Mouse (Mus musculus) embryo, embryonic 11 days (tissue): Measurements from ENCODE around the gene Tacc2.
"Not testable (repeated sequence)": the region's sequence is repeated elsewhere in the genome, so short reads cannot be mapped to it uniquely, and the experiment has no call there.

Experiments used
- DNase-seq: peaks from one replicate; pipeline ENCODE4 v3.0.0-alpha.2; 2015

Tacc2 gene

DNA sequence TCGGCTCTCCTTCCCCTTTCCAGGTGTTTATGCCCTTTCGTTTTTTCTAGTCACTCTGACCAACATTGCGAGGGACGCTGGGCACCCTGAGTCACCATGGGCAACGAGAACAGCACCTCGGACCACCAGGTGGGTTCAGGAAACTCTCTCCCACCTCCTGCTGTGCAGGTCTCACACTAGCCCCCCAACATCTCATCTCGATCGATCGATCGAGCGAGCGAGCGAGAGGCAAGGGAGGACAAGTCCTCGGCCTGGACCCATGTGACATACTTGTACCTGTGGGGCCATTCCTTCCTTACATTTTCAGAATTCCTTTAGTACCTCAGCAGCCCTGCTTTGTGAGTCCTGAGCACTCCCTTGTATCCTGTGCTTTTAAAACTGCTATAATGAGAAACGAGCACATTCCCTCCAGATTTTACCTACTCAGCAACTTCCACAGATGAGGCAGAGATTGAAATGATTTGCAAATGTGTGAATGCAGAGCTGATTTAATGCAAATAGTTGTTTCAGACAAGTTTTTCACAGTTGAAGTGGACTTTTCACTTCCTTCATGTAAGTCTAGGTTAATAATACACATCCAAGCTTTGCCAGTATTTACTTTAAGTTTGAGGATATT, at the start of gene Tacc2:
TSS of gene Tacc2 (plus strand) at position 51 of the 616 bp plus-strand sequence.
- no peak for DNase-seq

DNA sequence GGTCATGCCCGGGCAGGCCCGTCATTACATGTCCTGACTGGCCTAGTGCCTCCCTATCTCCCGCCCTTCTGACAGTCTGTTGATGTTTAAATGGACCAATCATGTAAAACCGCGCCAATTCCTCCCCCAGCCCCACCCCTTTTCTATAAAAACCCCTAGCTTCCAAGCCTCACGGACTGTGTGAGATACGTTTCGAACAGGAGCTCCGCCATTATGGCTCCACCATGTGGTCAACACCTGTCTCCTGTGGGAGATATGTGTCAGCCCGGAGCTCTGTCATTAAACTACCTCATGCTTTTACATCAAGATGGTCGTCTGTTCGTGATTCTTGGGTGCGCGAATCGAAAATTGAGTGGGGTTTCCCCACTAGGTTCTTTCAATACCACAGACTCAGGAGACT, 46.1 kb upstream of the Tacc2 start:
- DNase-seq: not testable (repeated sequence)

DNA sequence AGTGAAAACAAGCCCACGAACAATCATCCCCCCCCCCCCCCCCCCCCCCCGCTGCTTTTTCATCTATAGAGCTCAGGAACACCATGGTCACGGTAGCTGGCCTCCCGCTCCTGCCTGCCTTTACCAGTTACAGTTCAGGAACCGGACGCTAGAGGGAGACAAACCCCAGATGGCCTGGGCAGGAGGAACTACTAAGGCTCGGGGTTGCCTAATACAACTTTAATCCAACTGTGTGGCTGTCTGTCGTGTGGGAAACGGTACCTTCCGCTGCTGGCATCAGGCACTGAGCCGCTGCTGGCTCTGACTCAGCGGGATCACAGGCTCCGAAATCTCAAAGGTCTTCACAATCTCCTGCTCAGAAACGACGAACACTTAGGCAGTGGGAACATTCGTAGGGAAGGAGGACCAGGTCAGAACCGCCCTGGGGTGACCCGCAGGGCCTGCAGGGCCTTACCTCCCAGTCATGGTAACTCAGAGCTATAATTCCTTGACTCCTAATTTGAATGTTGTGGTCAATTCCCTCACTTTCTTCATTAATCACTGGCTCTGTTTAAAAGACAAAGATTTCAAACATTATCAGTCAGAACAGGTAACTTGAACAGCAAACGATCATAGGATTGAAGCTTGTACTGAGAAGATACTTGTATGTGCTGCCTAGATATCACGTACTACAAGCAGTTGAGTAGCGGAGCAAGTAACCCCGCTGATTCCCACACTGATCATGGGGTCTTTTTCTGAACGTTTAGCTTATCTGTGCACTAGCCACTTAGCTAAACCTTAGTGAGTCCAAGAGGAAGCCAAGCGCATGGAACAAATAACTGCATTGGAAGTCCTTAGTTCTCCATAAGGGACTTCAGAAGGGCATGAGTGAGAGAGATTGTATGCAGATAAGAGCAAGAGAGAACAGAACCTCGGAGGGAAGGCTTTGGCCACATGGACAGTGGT, 43.6 kb upstream of the Tacc2 start:
- peak; percentile 84 for DNase-seq

- DNase-seq: no peak
Measured at GRCm38 (mm10) chr7:130535174-130535573, 42.1 kb upstream of the Tacc2 start.

- DNase-seq: no peak
Measured at GRCm38 (mm10) chr7:130537068-130537467, 40.2 kb upstream of the Tacc2 start.

DNA sequence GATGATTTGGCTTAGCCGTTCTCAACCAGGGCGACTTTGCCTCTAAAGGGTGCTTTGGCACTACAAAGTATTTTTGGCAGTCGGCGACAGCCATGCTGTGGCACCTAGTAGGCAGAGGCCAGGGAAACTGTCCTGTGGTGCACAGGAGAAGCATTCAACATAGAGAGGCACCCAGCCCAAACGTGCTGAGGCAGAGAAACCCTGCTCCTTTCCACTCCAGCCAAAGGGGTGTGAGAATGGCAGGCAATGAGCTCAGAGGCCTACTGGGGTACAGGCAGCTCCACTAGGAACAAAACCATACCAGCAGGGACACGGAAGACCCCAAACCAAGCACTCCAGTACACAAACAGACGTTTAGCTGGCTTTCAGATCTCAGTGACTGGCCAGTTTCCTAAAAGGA, 37.1 kb upstream of the Tacc2 start:
- DNase-seq: no peak

DNA sequence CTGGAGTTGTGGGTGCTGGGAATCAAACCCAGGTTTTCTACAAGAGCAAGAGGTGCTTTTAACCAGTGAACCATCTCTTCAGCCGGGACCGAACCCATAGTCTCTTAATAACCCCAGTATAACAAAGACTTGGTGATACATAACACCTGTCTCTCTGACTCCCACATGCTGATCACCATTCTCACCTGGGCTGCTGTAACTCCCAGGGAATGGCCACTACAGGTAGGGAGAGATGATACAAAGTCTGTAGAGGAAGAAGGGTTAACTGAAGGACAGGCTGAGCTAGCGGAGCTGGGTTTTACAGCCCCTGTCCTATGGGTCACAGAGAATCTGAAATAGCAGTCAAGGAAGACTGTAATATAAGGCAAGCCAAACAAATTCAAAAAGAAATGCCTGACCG, 34.1 kb upstream of the Tacc2 start:
- no peak for DNase-seq

DNA sequence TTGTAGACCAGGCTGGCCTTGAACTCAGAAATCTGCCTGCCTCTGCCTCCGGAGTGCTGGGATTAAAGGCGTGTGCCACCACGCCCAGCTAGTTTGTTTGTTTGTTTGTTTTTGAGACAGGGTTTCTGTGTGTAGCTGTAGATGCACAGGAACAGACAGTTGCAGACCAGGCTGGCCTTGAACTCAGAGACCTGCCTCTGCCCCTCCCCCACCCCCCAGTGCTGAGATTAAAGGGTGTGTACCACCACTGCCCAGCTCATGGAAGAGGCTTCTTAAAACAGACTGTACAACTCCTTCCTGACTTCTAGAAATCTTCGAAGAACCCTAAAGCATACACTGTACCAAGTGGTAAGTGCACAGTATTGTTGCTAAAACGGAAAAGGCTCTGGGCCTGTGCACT, 31.8 kb upstream of the Tacc2 start:
- DNase-seq: no peak

DNA sequence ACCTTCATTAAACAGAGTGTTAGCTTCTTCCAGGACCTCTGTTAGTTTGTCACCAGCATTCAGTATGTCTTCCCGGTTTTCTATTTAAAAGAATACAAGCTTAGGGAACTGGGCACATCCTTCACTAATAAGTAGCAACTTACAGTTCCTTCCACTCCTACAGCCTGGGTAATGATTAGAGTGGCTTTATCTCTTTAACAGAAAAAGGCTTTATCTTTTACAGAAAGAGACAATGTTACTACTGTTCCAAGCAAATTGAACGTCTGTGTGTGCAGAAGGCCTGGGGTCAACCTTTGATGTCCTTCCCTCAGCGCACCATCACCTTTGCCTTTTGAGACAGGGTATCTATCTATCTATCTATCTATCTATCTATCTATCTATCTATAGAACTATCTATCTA, 31.3 kb upstream of the Tacc2 start:
- no peak for DNase-seq

GRCm38 (mm10) chr7:130546421-130546790, 30.8 kb upstream of the Tacc2 start:
- DNase-seq: no peak

DNA sequence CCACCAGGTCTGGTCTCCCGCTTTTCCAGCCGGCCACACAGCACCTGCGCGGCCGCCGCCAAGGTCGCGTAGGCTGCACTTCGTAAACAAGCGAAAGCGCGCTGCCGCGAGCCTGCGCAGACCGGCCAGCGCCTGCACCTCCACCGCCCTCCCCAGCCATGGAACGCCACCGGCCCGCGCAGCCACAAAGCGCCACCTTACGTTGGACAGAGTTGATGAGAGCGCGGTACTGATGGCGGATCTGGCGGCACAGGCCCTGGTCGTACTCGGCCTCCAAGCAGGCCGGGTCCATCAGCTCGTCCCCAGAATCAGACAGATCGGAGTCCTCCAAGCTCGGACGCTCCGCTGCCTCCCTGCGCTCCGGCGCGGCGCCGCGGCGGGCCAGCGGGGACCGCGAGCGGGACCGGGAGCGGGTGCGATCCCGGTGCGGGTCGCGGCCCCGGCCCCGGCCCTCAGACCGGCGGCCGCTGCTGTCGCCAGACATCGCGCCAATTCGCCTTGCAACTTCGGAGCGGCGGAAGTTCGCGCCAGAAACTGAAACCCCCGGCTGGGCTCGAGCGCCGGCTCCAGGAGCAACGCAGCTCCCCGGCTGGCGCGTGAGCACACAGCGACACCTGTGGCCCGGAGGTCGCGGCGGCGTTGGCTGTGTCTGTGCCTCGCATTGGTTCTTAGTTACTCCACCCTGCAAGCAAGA, 30.3 kb upstream of the Tacc2 start:
- peak; percentile 95 for DNase-seq

DNA sequence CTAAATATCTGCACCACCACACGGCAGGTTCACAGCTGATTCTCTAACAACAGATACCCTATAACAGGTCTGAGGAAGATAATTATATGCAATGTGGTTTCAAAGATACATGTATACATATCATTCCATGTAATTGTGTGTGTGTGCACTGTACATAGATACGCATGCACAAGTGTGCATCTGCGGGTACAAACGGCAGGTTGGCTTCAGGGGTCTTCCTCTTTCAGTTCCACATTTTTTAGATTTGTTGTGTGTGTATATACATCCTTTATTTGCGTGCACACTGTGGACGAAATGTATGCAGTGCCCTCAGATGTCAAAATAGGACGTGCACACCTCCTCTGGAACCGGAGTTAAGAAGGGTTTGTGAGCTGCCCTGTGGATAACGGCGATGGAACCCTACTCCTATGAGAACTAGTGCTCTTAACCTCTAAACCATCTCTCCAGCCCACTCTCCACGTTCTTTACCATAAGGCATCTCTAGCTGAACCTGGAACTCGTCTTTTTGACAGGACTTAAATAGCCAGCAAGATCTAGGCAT, 29.5 kb upstream of the Tacc2 start:
- DNase-seq: no peak

DNA sequence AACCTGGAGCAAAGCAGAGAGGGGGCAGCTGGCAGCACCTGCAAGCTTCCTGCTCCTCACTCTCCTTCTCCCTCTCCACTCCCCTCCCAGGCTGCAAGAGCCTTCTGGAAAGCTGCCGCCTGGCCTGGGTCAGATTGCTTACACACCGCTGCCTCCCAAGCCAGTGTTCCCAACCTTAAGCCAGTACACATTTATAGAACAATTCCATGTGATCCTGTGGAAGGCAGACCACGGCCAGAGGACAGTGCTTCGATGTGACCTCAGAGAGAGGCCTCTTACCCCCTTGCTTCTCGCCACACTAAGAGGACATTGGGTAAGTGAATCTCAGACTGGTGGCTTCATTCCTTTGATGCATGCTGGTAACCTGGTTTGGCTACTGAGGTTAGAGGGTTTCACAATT, 24.5 kb upstream of the Tacc2 start:
- DNase-seq: no peak

GRCm38 (mm10) chr7:130553321-130553720, 23.9 kb upstream of the Tacc2 start:
- no peak for DNase-seq

- no peak for DNase-seq
Measured at GRCm38 (mm10) chr7:130555597-130555996, 21.6 kb upstream of the Tacc2 start.

DNA sequence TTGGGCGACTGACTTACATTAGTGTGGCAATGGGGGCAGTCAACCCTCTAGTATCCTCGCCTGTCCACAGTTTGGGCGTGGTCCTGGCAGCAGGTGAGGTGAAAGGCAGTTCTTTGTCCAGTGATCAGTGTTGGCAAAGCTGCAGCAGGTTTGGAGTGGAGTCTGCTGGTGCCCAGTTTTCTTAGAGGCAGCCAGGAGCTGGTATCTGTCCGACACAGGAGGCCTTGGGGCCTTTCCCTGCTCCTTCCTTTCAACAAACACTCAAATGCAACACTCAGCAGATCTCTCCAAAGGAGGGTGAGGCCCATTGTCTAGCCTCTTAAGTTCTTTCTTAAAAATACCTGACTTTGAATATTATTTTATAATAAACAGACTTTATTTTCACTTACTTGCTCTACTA, 18.6 kb upstream of the Tacc2 start:
- DNase-seq: no peak

DNA sequence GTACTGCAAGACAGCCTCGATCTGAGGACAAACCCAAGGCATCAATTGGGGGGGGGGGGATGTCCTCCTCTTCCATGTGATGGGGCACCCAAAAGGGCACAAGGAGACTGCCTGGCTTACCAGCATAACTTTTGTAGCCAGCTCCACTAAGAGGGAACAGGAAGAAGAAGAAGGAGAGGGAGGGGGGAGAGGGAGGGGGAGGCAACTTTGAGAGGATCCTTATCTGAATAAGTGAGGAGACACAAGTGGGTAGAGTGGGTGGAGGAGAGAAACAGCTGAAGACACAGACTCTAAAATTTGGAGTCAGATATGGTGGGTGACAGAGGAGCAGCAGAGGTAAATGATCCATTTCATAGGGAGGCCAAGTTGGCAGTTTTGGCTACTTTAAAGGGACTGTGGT, 16.3 kb upstream of the Tacc2 start:
- DNase-seq: no peak

DNA sequence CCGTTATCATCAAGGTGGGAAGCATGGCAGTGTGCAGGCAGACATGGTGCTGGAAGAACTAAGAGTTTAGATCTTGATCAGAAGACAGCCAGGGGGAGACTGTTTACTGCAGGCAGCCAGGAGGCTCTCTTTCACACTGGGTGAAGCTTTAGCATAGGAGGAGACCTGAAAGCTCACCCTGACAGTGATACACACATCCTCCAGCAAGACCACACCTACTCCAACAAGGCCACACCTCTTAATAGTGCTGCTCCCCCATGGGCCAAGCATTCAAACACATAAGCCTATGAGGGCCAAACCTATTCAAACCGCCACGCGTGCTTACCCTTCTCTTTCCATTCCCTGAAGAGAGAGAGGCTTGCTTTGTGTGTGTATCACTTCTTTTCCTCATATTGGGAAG, 14.0 kb upstream of the Tacc2 start:
- DNase-seq: no peak

GRCm38 (mm10) chr7:130563880-130564279, 13.4 kb upstream of the Tacc2 start:
- no peak for DNase-seq

DNA sequence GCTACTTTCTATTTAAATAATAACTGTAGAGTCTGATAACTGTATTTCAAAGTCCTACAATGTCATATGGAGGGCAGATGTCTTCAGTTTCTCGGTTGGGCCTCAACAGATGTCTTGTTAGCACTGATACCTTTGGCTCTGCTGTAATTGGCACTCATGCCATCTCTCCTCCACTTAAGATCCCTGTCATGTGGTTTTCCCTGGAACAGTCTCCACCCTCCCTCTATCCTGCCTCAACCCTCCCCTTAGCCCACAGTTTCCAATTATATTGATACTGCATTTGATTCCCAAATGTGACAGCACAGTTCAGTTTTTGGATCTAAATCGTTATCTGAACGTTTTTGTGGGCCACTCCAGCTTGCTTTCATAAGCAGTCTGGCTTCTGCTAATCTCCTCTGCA, 12.6 kb upstream of the Tacc2 start:
- DNase-seq: no peak

GRCm38 (mm10) chr7:130568783-130569436, 8.3 kb upstream of the Tacc2 start:
- DNase-seq: no peak

DNA sequence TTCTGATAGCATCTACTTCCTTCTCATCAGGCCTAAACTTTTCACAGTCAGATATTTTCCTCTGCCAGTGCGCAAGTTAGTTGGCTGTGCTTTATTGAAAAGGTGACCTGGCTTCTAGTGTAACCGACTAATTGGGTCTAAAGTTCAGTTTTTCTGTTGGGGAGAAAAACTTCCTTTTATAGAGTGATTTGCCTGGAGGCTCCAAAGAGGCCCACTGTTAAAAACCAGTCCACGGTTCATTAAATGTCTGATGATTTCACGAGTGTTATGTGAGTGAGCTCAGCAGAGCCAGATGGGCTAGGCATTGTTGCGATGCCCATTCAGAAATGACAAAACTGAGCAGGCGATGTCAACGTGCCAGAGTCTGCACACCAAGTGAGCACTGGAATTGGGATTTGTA, 6.8 kb upstream of the Tacc2 start:
- DNase-seq: no peak

DNA sequence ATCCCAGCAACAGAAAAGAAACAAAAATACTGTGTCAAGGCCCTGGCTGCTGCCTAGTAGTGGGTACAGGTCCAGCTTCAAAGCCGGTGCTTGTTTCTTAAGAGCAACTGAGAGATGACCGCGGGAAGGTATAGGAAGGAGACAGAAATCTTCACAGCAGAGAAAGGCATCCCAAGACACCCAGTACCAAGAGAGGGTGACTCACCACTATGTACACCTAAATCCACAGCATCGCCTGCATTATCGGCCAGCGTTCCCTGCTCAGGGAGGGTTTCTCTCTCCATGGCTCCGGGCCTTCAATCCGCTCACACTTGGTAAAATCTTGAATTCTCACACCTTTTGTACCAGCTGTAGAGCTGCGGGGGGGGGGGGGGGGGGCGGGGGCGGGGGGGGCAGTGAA, 4.4 kb upstream of the Tacc2 start, which contains the start of gene Nsmce4a:
TSS of gene Nsmce4a (minus strand) at position 298 of the 400 bp plus-strand sequence.
- no peak for DNase-seq
